Mouse (Mus musculus) liver, postnatal 0 days (tissue): ENCODE measurements around the gene Scamp3.

Experiments
- CTCF ChIP-seq: sonication (generic); IDR thresholded peaks from 2 replicates; pipeline ENCODE4 v1.5.1; 2016; ENCODE audit warnings: antibody characterized with exemption, low read depth
- EP300 ChIP-seq: IDR thresholded peaks from 2 replicates; pipeline ENCODE4 v1.6.1; 2016; ENCODE audit warnings: antibody characterized with exemption, low read depth, mild to moderate bottlenecking

GRCm38 (mm10) chr3:89209731-89210130, 32.5 kb downstream of the Scamp3 start:
- no peak for TF ChIP-seq CTCF
- no peak for TF ChIP-seq EP300
